Mouse (Mus musculus): ENCODE measurements at regions not wholly inside any gene's neighbourhood (a gene's known extent, or its start where the extent isn't known, plus 50 kb on each side); places are given as distances from the start of the nearest gene placed in this dataset.

GRCm38 (mm10) chr6:51009526-51010340 is 355.5 kb upstream of the Npvf start:
- Histone ChIP-seq H3K36me3 (ENCODE audit: control insufficient read depth, insufficient read depth, low read length) (no peaks in the 10 kb centered on the region), H3K27me3 (ENCODE audit: control insufficient read depth, insufficient read depth, low read length) (no peaks in the 10 kb centered on the region), H3K9ac (ENCODE audit: low read length) (peak overlapping the region; percentile 9; the same call in 1 of the 2 replicates), H3K4me1 (ENCODE audit: control insufficient read depth, insufficient read depth, low read length) (peaks cover 18% of the 10 kb centered on the region), H3K27ac (replicated peaks; ENCODE audit: low read depth, low read length) (no peak overlapping the region), H3K4me2 (ENCODE audit: low read depth, severe bottlenecking) (no peak overlapping the region), H3K4me3 (ENCODE audit: low read depth, low read length) (no peak overlapping the region), H3K9me3 (ENCODE audit: control insufficient read depth, low read length) (no peaks in the 10 kb centered on the region)
- WGBS = 71% methylated on average over 14 of the region's 14 CpGs
- DNase-seq (ENCODE audit: low spot score) = no peak
- no peak for ATAC-seq (ENCODE audit: insufficient number of reproducible peaks, low FRiP score, low TSS enrichment, low read depth)

GRCm38 (mm10) chr6:51010536-51010935 is 356.3 kb upstream of the Npvf start:
- Histone ChIP-seq H3K4me2 (ENCODE audit: low read depth, severe bottlenecking) (no peak overlapping the region), H3K27ac (replicated peaks; ENCODE audit: low read depth, low read length) (no peak overlapping the region), H3K9me3 (ENCODE audit: control insufficient read depth, low read length) (no peaks in the 10 kb centered on the region), H3K4me1 (ENCODE audit: control insufficient read depth, insufficient read depth, low read length) (peaks cover 12% of the 10 kb centered on the region), H3K9ac (ENCODE audit: low read length) (no peak overlapping the region), H3K4me3 (ENCODE audit: low read depth, low read length) (no peak overlapping the region), H3K27me3 (ENCODE audit: control insufficient read depth, insufficient read depth, low read length) (no peaks in the 10 kb centered on the region), H3K36me3 (ENCODE audit: control insufficient read depth, insufficient read depth, low read length) (no peaks in the 10 kb centered on the region)
- DNase-seq (ENCODE audit: low spot score) (no peak), ATAC-seq (ENCODE audit: insufficient number of reproducible peaks, low FRiP score, low TSS enrichment, low read depth) (no peak)
- 85% methylated on average over 1 of the region's 1 CpGs for WGBS

- H3K36me3 ChIP-seq (ENCODE audit: control insufficient read depth, insufficient read depth, low read length) = no peaks in the 10 kb centered on the region
- H3K27me3 ChIP-seq (ENCODE audit: control insufficient read depth, insufficient read depth, low read length) = no peaks in the 10 kb centered on the region
- WGBS = 73% methylated on average over 15 of the region's 15 CpGs
- DNase-seq (ENCODE audit: low spot score) = no peak
- H3K9me3 ChIP-seq (ENCODE audit: control insufficient read depth, low read length) = no peaks in the 10 kb centered on the region
- no peak overlapping the region for H3K4me2 ChIP-seq (ENCODE audit: low read depth, severe bottlenecking)
- H3K4me3 ChIP-seq (ENCODE audit: low read depth, low read length) = no peak overlapping the region
- no peak overlapping the region for H3K27ac ChIP-seq (replicated peaks; ENCODE audit: low read depth, low read length)
- no peak overlapping the region for H3K9ac ChIP-seq (ENCODE audit: low read length)
- 0 out of 2 replicates have a peak, but pooled peaks cover 7% of the 10 kb centered on the region for H3K4me1 ChIP-seq (ENCODE audit: control insufficient read depth, insufficient read depth, low read length)
- no peak for ATAC-seq (ENCODE audit: insufficient number of reproducible peaks, low FRiP score, low TSS enrichment, low read depth)
Measured at GRCm38 (mm10) chr6:51012086-51012830, 358.0 kb upstream of the Npvf start.

- Histone ChIP-seq H3K27me3 (ENCODE audit: control insufficient read depth, insufficient read depth, low read length) (no peaks in the 10 kb centered on the region), H3K4me3 (ENCODE audit: low read depth, low read length) (no peak overlapping the region), H3K4me1 (ENCODE audit: control insufficient read depth, insufficient read depth, low read length) (0 out of 2 replicates have a peak, but pooled peaks cover 4% of the 10 kb centered on the region), H3K27ac (replicated peaks; ENCODE audit: low read depth, low read length) (no peak overlapping the region), H3K9ac (ENCODE audit: low read length) (no peak overlapping the region), H3K4me2 (ENCODE audit: low read depth, severe bottlenecking) (no peak overlapping the region), H3K9me3 (ENCODE audit: control insufficient read depth, low read length) (no peaks in the 10 kb centered on the region), H3K36me3 (ENCODE audit: control insufficient read depth, insufficient read depth, low read length) (no peaks in the 10 kb centered on the region)
- 78% methylated on average over 2 of the region's 2 CpGs for WGBS
- no peak for ATAC-seq (ENCODE audit: insufficient number of reproducible peaks, low FRiP score, low TSS enrichment, low read depth)
- no peak for DNase-seq (ENCODE audit: low spot score)
Measured at GRCm38 (mm10) chr6:51015735-51016134, 361.5 kb upstream of the Npvf start.

GRCm38 (mm10) chr6:51016441-51017070 is 362.3 kb upstream of the Npvf start:
- 0 out of 2 replicates have a peak, but pooled peaks cover 4% of the 10 kb centered on the region for H3K4me1 ChIP-seq (ENCODE audit: control insufficient read depth, insufficient read depth, low read length)
- H3K9ac ChIP-seq (ENCODE audit: low read length) = no peak overlapping the region
- H3K9me3 ChIP-seq (ENCODE audit: control insufficient read depth, low read length) = no peaks in the 10 kb centered on the region
- no peak overlapping the region for H3K27ac ChIP-seq (replicated peaks; ENCODE audit: low read depth, low read length)
- no peak for DNase-seq (ENCODE audit: low spot score)
- ATAC-seq (ENCODE audit: insufficient number of reproducible peaks, low FRiP score, low TSS enrichment, low read depth) = no peak
- no peak overlapping the region for H3K4me3 ChIP-seq (ENCODE audit: low read depth, low read length)
- H3K36me3 ChIP-seq (ENCODE audit: control insufficient read depth, insufficient read depth, low read length) = no peaks in the 10 kb centered on the region
- 72% methylated on average over 5 of the region's 5 CpGs for WGBS
- no peaks in the 10 kb centered on the region for H3K27me3 ChIP-seq (ENCODE audit: control insufficient read depth, insufficient read depth, low read length)
- H3K4me2 ChIP-seq (ENCODE audit: low read depth, severe bottlenecking) = no peak overlapping the region

GRCm38 (mm10) chr6:51017260-51017999 is 363.2 kb upstream of the Npvf start:
- Histone ChIP-seq H3K27ac (replicated peaks; ENCODE audit: low read depth, low read length) (no peak overlapping the region), H3K4me1 (ENCODE audit: control insufficient read depth, insufficient read depth, low read length) (0 out of 2 replicates have a peak, but pooled peaks cover 2% of the 10 kb centered on the region), H3K9me3 (ENCODE audit: control insufficient read depth, low read length) (no peaks in the 10 kb centered on the region), H3K4me2 (ENCODE audit: low read depth, severe bottlenecking) (no peak overlapping the region), H3K4me3 (ENCODE audit: low read depth, low read length) (no peak overlapping the region), H3K9ac (ENCODE audit: low read length) (no peak overlapping the region), H3K36me3 (ENCODE audit: control insufficient read depth, insufficient read depth, low read length) (no peaks in the 10 kb centered on the region), H3K27me3 (ENCODE audit: control insufficient read depth, insufficient read depth, low read length) (no peaks in the 10 kb centered on the region)
- ATAC-seq (ENCODE audit: insufficient number of reproducible peaks, low FRiP score, low TSS enrichment, low read depth) (no peak), DNase-seq (ENCODE audit: low spot score) (no peak)
- WGBS = 64% methylated on average over 9 of the region's 9 CpGs

GRCm38 (mm10) chr6:51021206-51021605 is 367.0 kb upstream of the Npvf start:
- H3K36me3 ChIP-seq (ENCODE audit: control insufficient read depth, insufficient read depth, low read length) = no peaks in the 10 kb centered on the region
- no peak overlapping the region for H3K4me3 ChIP-seq (ENCODE audit: low read depth, low read length)
- no peak overlapping the region for H3K9ac ChIP-seq (ENCODE audit: low read length)
- H3K9me3 ChIP-seq (ENCODE audit: control insufficient read depth, low read length) = no peaks in the 10 kb centered on the region
- ATAC-seq (ENCODE audit: insufficient number of reproducible peaks, low FRiP score, low TSS enrichment, low read depth) (no peak), DNase-seq (ENCODE audit: low spot score) (no peak)
- H3K27me3 ChIP-seq (ENCODE audit: control insufficient read depth, insufficient read depth, low read length) = no peaks in the 10 kb centered on the region
- WGBS = 88% methylated on average over 6 of the region's 6 CpGs
- no peak overlapping the region for H3K4me2 ChIP-seq (ENCODE audit: low read depth, severe bottlenecking)
- 0 out of 2 replicates have a peak, but pooled peaks cover 2% of the 10 kb centered on the region for H3K4me1 ChIP-seq (ENCODE audit: control insufficient read depth, insufficient read depth, low read length)
- H3K27ac ChIP-seq (replicated peaks; ENCODE audit: low read depth, low read length) = no peak overlapping the region

GRCm38 (mm10) chr6:51023361-51023760 is 369.1 kb upstream of the Npvf start:
- Histone ChIP-seq H3K9me3 (ENCODE audit: control insufficient read depth, low read length) (no peaks in the 10 kb centered on the region), H3K4me3 (ENCODE audit: low read depth, low read length) (no peak overlapping the region), H3K27ac (replicated peaks; ENCODE audit: low read depth, low read length) (no peak overlapping the region), H3K4me1 (ENCODE audit: control insufficient read depth, insufficient read depth, low read length) (no peaks in the 10 kb centered on the region), H3K27me3 (ENCODE audit: control insufficient read depth, insufficient read depth, low read length) (no peaks in the 10 kb centered on the region), H3K4me2 (ENCODE audit: low read depth, severe bottlenecking) (no peak overlapping the region), H3K9ac (ENCODE audit: low read length) (no peak overlapping the region), H3K36me3 (ENCODE audit: control insufficient read depth, insufficient read depth, low read length) (no peaks in the 10 kb centered on the region)
- no peak for DNase-seq (ENCODE audit: low spot score)
- no peak for ATAC-seq (ENCODE audit: insufficient number of reproducible peaks, low FRiP score, low TSS enrichment, low read depth)
- WGBS = 93% methylated on average over 6 of the region's 6 CpGs
